Mouse (Mus musculus) midbrain, embryonic 14.5 days (tissue): Measurements from ENCODE around the gene Aff2. TPM values are rescaled to one million over a fixed set of nuclear protein-coding genes. Genes with fewer than 3 reads are reported as not detected.

Source experiments
- ATAC-seq: fragments of 200-750 bp; cut with Nextera tagmentation; 2 replicates; pipeline ENCODE4 v1.8.0; 2017; ENCODE audit warnings: moderate number of reproducible peaks, moderate library complexity; ENCODE audit not compliant: low FRiP score, low TSS enrichment
- DNase-seq: peaks from one replicate; pipeline ENCODE4 v3.0.0-alpha.2; 2015
- H3K27ac ChIP-seq: fragments of 300-500 bp; sonication (generic); replicated peaks from 2 replicates; pipeline ENCODE4 v1.5.1; 2014; ENCODE audit warnings: mild to moderate bottlenecking, low read depth, low read length, moderate library complexity
- H3K27me3 ChIP-seq: fragments of 300-500 bp; sonication (generic); 2 replicates; pipeline ENCODE4 v1.6.1; 2014; ENCODE audit warnings: low read length, control low read depth, mixed read lengths; ENCODE audit not compliant: control insufficient read depth, insufficient read depth
- H3K36me3 ChIP-seq: fragments of 300-500 bp; sonication (generic); 2 replicates; pipeline ENCODE4 v1.6.1; 2014; ENCODE audit warnings: low read length, control low read depth; ENCODE audit not compliant: control insufficient read depth, insufficient read depth
- H3K4me1 ChIP-seq: fragments of 300-500 bp; sonication (generic); 2 replicates; pipeline ENCODE4 v1.6.1; 2014; ENCODE audit warnings: mild to moderate bottlenecking, antibody characterized with exemption, low read length, control low read depth; ENCODE audit not compliant: control insufficient read depth, insufficient read depth
- H3K4me2 ChIP-seq: fragments of 300-500 bp; sonication (generic); 2 replicates; pipeline ENCODE4 v1.6.1; 2014; ENCODE audit warnings: mild to moderate bottlenecking, low read length, moderate library complexity
- H3K4me3 ChIP-seq: fragments of 300-500 bp; sonication (generic); replicated peaks from 2 replicates; pipeline ENCODE4 v1.5.1; 2014; ENCODE audit warnings: low read depth, low read length
- H3K9ac ChIP-seq: fragments of 300-500 bp; sonication (generic); replicated peaks from 2 replicates; pipeline ENCODE4 v1.6.1; 2014; ENCODE audit warnings: mild to moderate bottlenecking, low read length, moderate library complexity
- H3K9me3 ChIP-seq: fragments of 300-500 bp; sonication (generic); 2 replicates; pipeline ENCODE4 v1.6.1; 2016; ENCODE audit warnings: low read length, control low read depth, mixed read lengths; ENCODE audit not compliant: control insufficient read depth
- WGBS: fragments of 180-500 bp; shearing (Covaris S2); extraction: QIAGEN DNeasy Blood & Tissue Kit; methylation state at CpG from one replicate; pipeline ENCODE4 v1.1.7; 2014; 5-methylcytosine and 5-hydroxymethylcytosine counted together
- polyA plus RNA-seq: library from polyadenylated mRNA; unstranded; fragments of >200 nt; fragmentation: Nextera tagmentation; extraction: Ambion mirVana; gene quantifications from 2 replicates; pipeline ENCODE4 v1.2.1, GENCODE M21; 2014

Gene Aff2
- polyA plus RNA-seq, result 18.8 and 20.7 TPM in 2 replicates

GRCm38 (mm10) chrX:69360238-69361054, at the start of gene Aff2:
Gene Aff2 (plus strand): TSS chrX:69360294.
- H3K4me1 ChIP-seq, result no peaks in the 10 kb centered on the region
- H3K9me3 ChIP-seq, result no peaks in the 10 kb centered on the region
- peak within 1 kb of the TSS; percentile 86 for H3K27ac ChIP-seq
- WGBS, result 18% methylated on average over 69 of the region's 79 CpGs
- peak within 1 kb of the TSS; percentile 73 for H3K9ac ChIP-seq
- DNase-seq (peak; percentile 81), ATAC-seq (peak; percentile 93)
- peak within 1 kb of the TSS; percentile 59 for H3K4me2 ChIP-seq
- no peaks in the 10 kb centered on the region for H3K27me3 ChIP-seq
- no peaks in the 10 kb centered on the region for H3K36me3 ChIP-seq
- peak within 1 kb of the TSS; percentile 57 for H3K4me3 ChIP-seq

- H3K27ac ChIP-seq, result no peak overlapping the region
- H3K27me3 ChIP-seq, result no peaks in the 10 kb centered on the region
- no peak for DNase-seq
- H3K4me1 ChIP-seq, result no peaks in the 10 kb centered on the region
- no peak overlapping the region for H3K4me3 ChIP-seq
- no peak for ATAC-seq
- no peak overlapping the region for H3K4me2 ChIP-seq
- H3K9ac ChIP-seq, result no peak overlapping the region
- no peaks in the 10 kb centered on the region for H3K36me3 ChIP-seq
- H3K9me3 ChIP-seq, result no peaks in the 10 kb centered on the region
Measured at GRCm38 (mm10) chrX:69337296-69337695, 22.8 kb upstream of the Aff2 start.

GRCm38 (mm10) chrX:69355621-69356020, 4.5 kb upstream of the Aff2 start:
- Histone ChIP-seq H3K36me3 (no peaks in the 10 kb centered on the region), H3K9ac (no peak overlapping the region), H3K4me3 (no peak overlapping the region), H3K9me3 (no peaks in the 10 kb centered on the region), H3K27me3 (no peaks in the 10 kb centered on the region), H3K4me2 (no peak overlapping the region), H3K27ac (no peak overlapping the region), H3K4me1 (no peaks in the 10 kb centered on the region)
- DNase-seq, result no peak
- no peak for ATAC-seq
- 86% methylated on average over 2 of the region's 2 CpGs for WGBS

- no peak for DNase-seq
- Histone ChIP-seq H3K4me3 (peak overlapping the region; percentile 57), H3K36me3 (no peaks in the 10 kb centered on the region), H3K9me3 (no peaks in the 10 kb centered on the region), H3K4me1 (no peaks in the 10 kb centered on the region), H3K9ac (no peak overlapping the region), H3K27me3 (no peaks in the 10 kb centered on the region), H3K27ac (no peak overlapping the region), H3K4me2 (peak overlapping the region; percentile 59)
- WGBS, result 27% methylated on average over 5 of the region's 5 CpGs
- ATAC-seq, result no peak
Measured at GRCm38 (mm10) chrX:69359360-69359759, 734 bp upstream of the Aff2 start.

- DNase-seq (peak; percentile 15), ATAC-seq (peak; percentile 75)
- peak overlapping the region; percentile 59 for H3K4me2 ChIP-seq
- no peaks in the 10 kb centered on the region for H3K36me3 ChIP-seq
- H3K4me3 ChIP-seq, result peak overlapping the region; percentile 57
- H3K27me3 ChIP-seq, result no peaks in the 10 kb centered on the region
- H3K9me3 ChIP-seq, result no peaks in the 10 kb centered on the region
- 25% methylated on average over 4 of the region's 4 CpGs for WGBS
- no peaks in the 10 kb centered on the region for H3K4me1 ChIP-seq
- H3K9ac ChIP-seq, result peak overlapping the region; percentile 73
- H3K27ac ChIP-seq, result peak overlapping the region; percentile 86; the same call in 1 of the 2 replicates
Measured at GRCm38 (mm10) chrX:69359885-69360237, 233 bp upstream of the Aff2 start.

GRCm38 (mm10) chrX:69361055-69361558, 1.0 kb downstream of the Aff2 start:
- ATAC-seq, result no peak
- H3K4me2 ChIP-seq, result peak overlapping the region; percentile 59
- peak overlapping the region; percentile 57 for H3K4me3 ChIP-seq
- no peaks in the 10 kb centered on the region for H3K36me3 ChIP-seq
- H3K4me1 ChIP-seq, result no peaks in the 10 kb centered on the region
- no peaks in the 10 kb centered on the region for H3K27me3 ChIP-seq
- 15% methylated on average over 10 of the region's 10 CpGs for WGBS
- peak overlapping the region; percentile 86 for H3K27ac ChIP-seq
- DNase-seq, result peak; percentile 35
- H3K9ac ChIP-seq, result peak overlapping the region; percentile 73
- no peaks in the 10 kb centered on the region for H3K9me3 ChIP-seq

GRCm38 (mm10) chrX:69364198-69364597, 4.1 kb downstream of the Aff2 start:
- no peak overlapping the region for H3K9ac ChIP-seq
- H3K36me3 ChIP-seq, result no peaks in the 10 kb centered on the region
- H3K4me1 ChIP-seq, result no peaks in the 10 kb centered on the region
- H3K4me3 ChIP-seq, result no peak overlapping the region
- H3K9me3 ChIP-seq, result no peaks in the 10 kb centered on the region
- no peaks in the 10 kb centered on the region for H3K27me3 ChIP-seq
- 2% methylated on average over 2 of the region's 2 CpGs for WGBS
- H3K27ac ChIP-seq, result no peak overlapping the region
- ATAC-seq (no peak), DNase-seq (no peak)
- H3K4me2 ChIP-seq, result peak overlapping the region; percentile 44

- ATAC-seq (no peak), DNase-seq (no peak)
- 76% methylated on average over 2 of the region's 2 CpGs for WGBS
- H3K4me2 ChIP-seq, result no peak overlapping the region
- H3K27ac ChIP-seq, result no peak overlapping the region
- no peak overlapping the region for H3K4me3 ChIP-seq
- no peak overlapping the region for H3K9ac ChIP-seq
- no peaks in the 10 kb centered on the region for H3K36me3 ChIP-seq
- no peaks in the 10 kb centered on the region for H3K9me3 ChIP-seq
- H3K27me3 ChIP-seq, result no peaks in the 10 kb centered on the region
- no peaks in the 10 kb centered on the region for H3K4me1 ChIP-seq
Measured at GRCm38 (mm10) chrX:69373341-69373740, 13.2 kb downstream of the Aff2 start.

- H3K27ac ChIP-seq, result no peak overlapping the region
- H3K9me3 ChIP-seq, result no peaks in the 10 kb centered on the region
- no peak for ATAC-seq
- H3K4me2 ChIP-seq, result no peak overlapping the region
- no peaks in the 10 kb centered on the region for H3K4me1 ChIP-seq
- H3K9ac ChIP-seq, result no peak overlapping the region
- no peak overlapping the region for H3K4me3 ChIP-seq
- no peaks in the 10 kb centered on the region for H3K36me3 ChIP-seq
- H3K27me3 ChIP-seq, result no peaks in the 10 kb centered on the region
- WGBS, result 36% methylated on average over 1 of the region's 1 CpGs
- DNase-seq, result peak; percentile 55
Measured at GRCm38 (mm10) chrX:69389738-69390137, 29.6 kb downstream of the Aff2 start.
